Mouse (Mus musculus): ENCODE measurements around the gene Ptcd1.

DNA sequence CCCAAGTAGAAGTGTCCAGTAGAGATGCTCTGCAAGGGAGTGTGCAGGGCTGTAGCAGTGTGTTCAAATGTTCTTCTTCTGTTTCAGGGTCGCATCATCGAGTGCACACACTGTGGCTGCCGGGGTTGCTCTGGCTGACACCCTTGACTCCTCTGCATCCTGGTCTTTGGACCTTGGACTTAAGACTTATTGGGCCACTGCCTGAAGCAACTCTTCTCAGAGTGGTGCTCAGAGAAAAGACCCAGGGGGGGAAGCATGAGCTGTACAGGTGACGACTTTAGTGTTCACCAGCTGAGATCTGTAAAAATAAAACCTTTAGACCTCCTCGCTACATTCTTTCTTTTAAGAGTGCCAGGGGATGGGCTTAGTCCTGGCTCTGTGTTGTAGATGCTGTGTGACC is 19.2 kb downstream of the Ptcd1 start:
- TF ChIP-seq CTCF (IDR thresholded peaks at IDR 0.05 in 2 of 3, conservative IDR thresholded peaks at IDR 0.05 in 1 of 3; ENCODE audit: control insufficient read depth in 1 of 3, insufficient read depth in 1 of 3, low read depth in 2 of 3, low read length in 3 of 3, poor library complexity in 1 of 3, severe bottlenecking in 1 of 3) = no peak
- TF ChIP-seq POLR2AphosphoS5 (IDR thresholded peaks at IDR 0.05; ENCODE audit: borderline replicate concordance, low read depth, low read length) = no peak
- TF ChIP-seq ZKSCAN1 (IDR thresholded peaks at IDR 0.05; ENCODE audit: low read depth, low read length) = no peak
- TF ChIP-seq POLR2A (IDR thresholded peaks at IDR 0.05; ENCODE audit: control insufficient read depth in 1 of 2, insufficient read depth in 1 of 2, low read depth in 1 of 2, low read length in 2 of 2, poor library complexity in 1 of 2) = no peak
- TF ChIP-seq POLR2AphosphoS2 (IDR thresholded peaks at IDR 0.05; ENCODE audit: low read length) = no peak
- no peak for TF ChIP-seq CHD1 (IDR thresholded peaks at IDR 0.05; ENCODE audit: low read depth, low read length)
- TF ChIP-seq MAFK (IDR thresholded peaks at IDR 0.05; ENCODE audit: borderline replicate concordance, low read depth, low read length) = no peak
- no peak for TF ChIP-seq ZMIZ1 (IDR thresholded peaks at IDR 0.05; ENCODE audit: low read depth, low read length)
- no peak for TF ChIP-seq USF1 (IDR thresholded peaks at IDR 0.05; ENCODE audit: low read depth, low read length)
- no peak for TF ChIP-seq MYC (IDR thresholded peaks at IDR 0.05; ENCODE audit: low read depth, low read length)

Data from MEL (cell line).